Mouse (Mus musculus) kidney, postnatal 0 days (tissue): ENCODE measurements at regions not wholly inside any gene's neighbourhood (a gene's known extent, or its start where the extent isn't known, plus 50 kb on each side); places are given as distances from the start of the nearest gene placed in this dataset.

Source experiments
- ATAC-seq: fragments of 200-750 bp; cut with Nextera tagmentation; replicated peaks from 2 replicates; pipeline ENCODE4 v1.8.0; 2017; ENCODE audit warnings: low read depth, moderate number of reproducible peaks, moderate TSS enrichment, moderate library complexity; ENCODE audit not compliant: low FRiP score
- DNase-seq: peaks from one replicate; pipeline ENCODE4 v3.0.0-alpha.2; 2016; ENCODE audit warnings: low spot score
- H3K27ac ChIP-seq: fragments of 300-500 bp; sonication (generic); 2 replicates; pipeline ENCODE4 v1.5.1; 2014; ENCODE audit warnings: mild to moderate bottlenecking
- H3K27me3 ChIP-seq: fragments of 300-500 bp; sonication (generic); 2 replicates; pipeline ENCODE4 v1.6.1; 2014; ENCODE audit warnings: low read length, mixed read lengths; ENCODE audit not compliant: insufficient read depth
- H3K36me3 ChIP-seq: fragments of 300-500 bp; sonication (generic); 2 replicates; pipeline ENCODE4 v1.6.1; 2014; ENCODE audit warnings: low read length, mixed read lengths; ENCODE audit not compliant: insufficient read depth
- H3K4me1 ChIP-seq: fragments of 300-500 bp; sonication (generic); replicated peaks from 2 replicates; pipeline ENCODE4 v1.6.1; 2014; ENCODE audit warnings: antibody characterized with exemption, low read length, mixed read lengths; ENCODE audit not compliant: insufficient read depth
- H3K4me2 ChIP-seq: fragments of 300-500 bp; sonication (generic); 2 replicates; pipeline ENCODE4 v1.6.1; 2014; ENCODE audit warnings: mild to moderate bottlenecking, low read length, moderate library complexity, mixed read lengths
- H3K4me3 ChIP-seq: fragments of 300-500 bp; sonication (generic); replicated peaks from 2 replicates; pipeline ENCODE4 v1.5.1; 2014; ENCODE audit warnings: low read depth, low read length
- H3K9ac ChIP-seq: fragments of 300-500 bp; sonication (generic); 2 replicates; pipeline ENCODE4 v1.6.1; 2014; ENCODE audit warnings: low read depth, low read length
- H3K9me3 ChIP-seq: fragments of 300-500 bp; sonication (generic); replicated peaks from 2 replicates; pipeline ENCODE4 v1.6.1; 2016; ENCODE audit warnings: low read length, inconsistent platforms, mixed read lengths
- CTCF ChIP-seq: IDR thresholded peaks from 2 replicates; pipeline ENCODE4 v1.5.1; 2016; ENCODE audit warnings: antibody characterized with exemption, low read depth, mild to moderate bottlenecking, moderate library complexity
- WGBS: fragments of 180-500 bp; shearing (Covaris S2); extraction: QIAGEN DNeasy Blood & Tissue Kit; methylation state at CpG from one replicate; pipeline ENCODE4 v1.1.7; 2014; 5-methylcytosine and 5-hydroxymethylcytosine counted together

DNA sequence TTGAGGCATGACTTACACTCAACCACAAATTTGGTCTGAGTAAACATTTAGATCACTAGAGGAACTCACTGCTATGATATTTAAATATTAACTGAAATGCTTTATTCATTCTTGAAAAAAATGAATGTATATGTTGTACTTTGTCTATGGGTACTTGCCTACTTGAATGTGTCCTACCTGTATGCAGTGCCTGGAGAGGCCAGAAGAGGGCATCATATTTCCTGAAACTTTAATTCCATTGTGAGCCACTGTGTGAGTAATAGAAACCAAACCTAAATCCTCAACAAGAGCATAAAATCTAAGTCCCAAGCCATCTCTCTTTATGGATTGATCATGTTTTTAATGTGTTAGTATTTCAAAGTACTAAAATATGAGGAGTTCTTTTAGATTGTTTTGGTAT lies 1252.4 kb upstream of the Lrrtm3 start:
- H3K27ac ChIP-seq, result no peak overlapping the region
- no peak overlapping the region for H3K4me3 ChIP-seq
- no peaks in the 10 kb centered on the region for H3K9me3 ChIP-seq
- no peaks in the 10 kb centered on the region for H3K36me3 ChIP-seq
- no peak overlapping the region for H3K9ac ChIP-seq
- no peak overlapping the region for H3K4me2 ChIP-seq
- no peaks in the 10 kb centered on the region for H3K27me3 ChIP-seq
- DNase-seq (no peak), ATAC-seq (no peak)
- H3K4me1 ChIP-seq, result no peaks in the 10 kb centered on the region
- TF ChIP-seq CTCF, result 0 out of 2 replicates have a peak, but pooled peaks have one; percentile 14

DNA sequence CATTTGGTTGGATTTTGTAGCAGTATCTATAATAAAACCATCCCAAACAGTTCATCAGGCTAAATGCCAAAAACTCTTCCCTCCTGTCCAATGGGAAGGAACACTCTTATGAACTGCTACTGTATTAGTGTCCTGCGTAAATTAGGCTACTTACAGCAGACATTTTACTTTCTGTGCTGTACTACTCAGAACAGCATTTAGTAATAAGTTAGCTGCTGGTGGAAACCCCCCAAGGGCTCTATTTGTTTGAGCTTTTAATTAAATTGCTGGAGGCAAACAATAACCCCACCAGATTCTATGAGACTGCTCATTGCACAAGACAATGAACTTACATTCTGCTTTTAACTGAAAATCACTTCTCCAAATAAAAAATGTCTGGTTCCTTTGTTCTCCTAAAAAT lies 1240.3 kb upstream of the Lrrtm3 start:
- ATAC-seq (no peak), DNase-seq (no peak)
- no peaks in the 10 kb centered on the region for H3K36me3 ChIP-seq
- H3K4me3 ChIP-seq, result no peak overlapping the region
- no peak overlapping the region for H3K27ac ChIP-seq
- H3K27me3 ChIP-seq, result no peaks in the 10 kb centered on the region
- H3K9ac ChIP-seq, result no peak overlapping the region
- TF ChIP-seq CTCF, result no peak
- no peak overlapping the region for H3K4me2 ChIP-seq
- WGBS, result 84% methylated on average over 1 of the region's 1 CpGs
- H3K4me1 ChIP-seq, result no peaks in the 10 kb centered on the region
- no peaks in the 10 kb centered on the region for H3K9me3 ChIP-seq

DNA sequence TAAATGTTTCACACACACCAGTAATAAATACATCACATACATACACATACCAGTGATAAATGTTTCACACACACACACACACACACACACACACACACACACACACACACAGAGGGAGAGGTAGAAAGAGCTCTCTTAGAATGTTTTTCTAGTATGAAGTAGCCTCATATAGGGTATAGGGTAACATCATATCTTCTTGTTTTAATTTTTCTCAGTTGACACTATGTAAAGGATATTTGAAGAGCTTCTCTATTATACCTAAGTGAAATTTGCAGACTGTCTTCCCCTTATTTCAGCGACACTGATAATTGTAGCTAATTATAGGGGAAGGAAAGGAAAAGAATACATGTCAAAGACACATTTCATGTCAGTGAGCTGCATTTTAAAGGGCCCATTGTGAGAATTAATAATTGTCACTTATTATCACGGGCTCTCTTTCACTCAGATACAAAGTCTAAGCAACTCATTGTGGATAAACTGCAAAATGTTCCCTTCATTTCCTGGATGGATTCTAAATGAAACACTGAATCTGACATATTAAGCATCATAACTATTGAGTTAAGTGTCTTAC lies 1234.8 kb upstream of the Lrrtm3 start:
- Histone ChIP-seq H3K4me2 (no peak overlapping the region), H3K27me3 (no peaks in the 10 kb centered on the region), H3K4me3 (no peak overlapping the region), H3K27ac (no peak overlapping the region), H3K36me3 (no peaks in the 10 kb centered on the region), H3K9ac (no peak overlapping the region), H3K9me3 (no peaks in the 10 kb centered on the region), H3K4me1 (no peaks in the 10 kb centered on the region)
- WGBS, result 87% methylated on average over 2 of the region's 2 CpGs
- no peak for TF ChIP-seq CTCF
- DNase-seq (no peak), ATAC-seq (no peak)

DNA sequence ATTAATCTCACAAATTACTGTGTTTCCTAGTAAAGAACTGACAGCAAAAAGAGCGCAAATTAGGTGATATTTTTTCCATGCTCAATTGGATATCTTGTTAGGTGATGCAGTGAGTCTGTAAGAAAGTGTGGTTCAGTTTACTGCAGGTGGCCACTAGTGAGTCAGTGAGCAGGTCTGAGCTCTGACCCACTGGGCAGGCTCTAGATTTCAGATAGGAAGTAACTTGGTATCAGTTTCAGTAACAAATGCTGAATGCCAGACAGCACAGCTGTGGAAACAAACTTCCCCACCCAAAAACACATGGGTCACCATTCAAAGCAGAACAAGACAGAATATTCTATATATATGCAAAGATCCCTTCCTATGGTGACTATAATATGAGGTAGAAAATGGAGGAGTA lies 1208.2 kb upstream of the Lrrtm3 start:
- Histone ChIP-seq H3K4me1 (no peaks in the 10 kb centered on the region), H3K9me3 (no peaks in the 10 kb centered on the region), H3K4me2 (no peak overlapping the region), H3K27ac (no peak overlapping the region), H3K4me3 (no peak overlapping the region), H3K9ac (no peak overlapping the region), H3K27me3 (no peaks in the 10 kb centered on the region), H3K36me3 (no peaks in the 10 kb centered on the region)
- ATAC-seq (no peak), DNase-seq (peak; percentile 6)
- TF ChIP-seq CTCF, result no peak
- WGBS, result 67% methylated on average over 1 of the region's 1 CpGs
